Mouse (Mus musculus) CH12.LX (cell line): ENCODE data around the gene Celf2. TPM values are rescaled to one million over a fixed set of nuclear protein-coding genes. Genes with fewer than 3 reads are reported as not detected.

Experiments
- DNase-seq: peaks from one replicate; pipeline ENCODE4 v3.0.0-alpha.2; 2013; ENCODE audit errors: extremely low read depth
- H3K27ac ChIP-seq: 2 replicates; pipeline ENCODE4 v1.5.1; 2012; ENCODE audit warnings: low read depth, mild to moderate bottlenecking, control low read depth, moderate library complexity; ENCODE audit not compliant: insufficient read depth
- H3K27me3 ChIP-seq: replicated peaks from 2 replicates; pipeline ENCODE3; 2012; ENCODE audit warnings: inconsistent platforms
- H3K36me3 ChIP-seq, 2 experiments: replicated peaks in 1 of 2; 2 replicates each; pipeline versions ENCODE3 to v1.6.1; 2012; ENCODE audit warnings: inconsistent platforms in 1 of 2, low read length in 1 of 2, mild to moderate bottlenecking in 1 of 2, mixed read lengths in 1 of 2, moderate library complexity in 1 of 2; ENCODE audit not compliant: control insufficient read depth in 1 of 2, insufficient read depth in 1 of 2
- H3K4me1 ChIP-seq, 2 experiments: 2 replicates each; pipeline ENCODE4 v1.6.1; 2012; ENCODE audit warnings: inconsistent platforms in 1 of 2, moderate library complexity in 1 of 2; ENCODE audit not compliant: insufficient read depth in 2 of 2, control insufficient read depth in 1 of 2
- H3K4me2 ChIP-seq: 2 replicates; pipeline ENCODE4 v1.6.1; 2012; ENCODE audit warnings: low read depth, mild to moderate bottlenecking, control low read depth; ENCODE audit not compliant: poor library complexity, insufficient read depth, severe bottlenecking
- H3K4me3 ChIP-seq, 3 experiments: fragments of 150-350 bp in 1 of 3; sonication (generic) in 1 of 3; replicated peaks in 1 of 3; 2 replicates each; pipeline versions ENCODE3 to v1.5.1; 2011 to 2012; ENCODE audit warnings: low read depth in 2 of 3, low read length in 2 of 3, mild to moderate bottlenecking in 2 of 3, moderate library complexity in 2 of 3, control low read depth in 1 of 3, improper control_type of control experiment in 1 of 3, inconsistent platforms in 1 of 3, mixed read lengths in 1 of 3; ENCODE audit not compliant: poor library complexity in 1 of 3
- H3K79me2 ChIP-seq: replicated peaks from 2 replicates; pipeline ENCODE4 v1.6.1; 2012; ENCODE audit warnings: mild to moderate bottlenecking, moderate library complexity; ENCODE audit not compliant: control insufficient read depth, poor library complexity, insufficient read depth, severe bottlenecking; ENCODE audit errors: extremely low read depth
- H3K9ac ChIP-seq: 2 replicates; pipeline ENCODE4 v1.6.1; 2012; ENCODE audit warnings: low read depth, mild to moderate bottlenecking, control low read depth, moderate library complexity; ENCODE audit not compliant: insufficient read depth
- H3K9me3 ChIP-seq: replicated peaks from 2 replicates; pipeline ENCODE3; 2012; ENCODE audit warnings: low read length, inconsistent platforms, mixed read lengths
- BHLHE40 ChIP-seq: IDR thresholded peaks from 2 replicates; pipeline ENCODE4 v1.6.1; 2011; ENCODE audit warnings: mild to moderate bottlenecking, low read depth, low read length, improper control_type of control experiment
- CHD1 ChIP-seq: IDR thresholded peaks from 2 replicates; pipeline ENCODE4 v1.6.1; 2012; ENCODE audit warnings: low read depth, low read length, improper control_type of control experiment, inconsistent platforms
- CHD2 ChIP-seq: IDR thresholded peaks from 2 replicates; pipeline ENCODE4 v1.6.1; 2011; ENCODE audit warnings: low read length, improper control_type of control experiment
- CTCF ChIP-seq, 2 experiments: IDR thresholded peaks in 1 of 2; conservative IDR thresholded peaks in 1 of 2; 2 replicates each; pipeline ENCODE4 v1.5.1; 2011 to 2012; ENCODE audit warnings: low read depth in 2 of 2, low read length in 2 of 2, improper control_type of control experiment in 1 of 2, inconsistent platforms in 1 of 2, mild to moderate bottlenecking in 1 of 2, moderate library complexity in 1 of 2
- ELF1 ChIP-seq: IDR thresholded peaks from 2 replicates; pipeline ENCODE4 v1.6.1; 2014; ENCODE audit warnings: low read depth, mild to moderate bottlenecking, inconsistent platforms, low read length, improper control_type of control experiment
- EP300 ChIP-seq: IDR thresholded peaks from 2 replicates; pipeline ENCODE4 v1.6.1; 2011; ENCODE audit warnings: low read length, improper control_type of control experiment
- ETS1 ChIP-seq: conservative IDR thresholded peaks from 2 replicates; pipeline ENCODE4 v1.6.1; 2012; ENCODE audit warnings: low read depth, mild to moderate bottlenecking, inconsistent platforms, low read length, improper control_type of control experiment, moderate library complexity
- GABPA ChIP-seq: IDR thresholded peaks from 2 replicates; pipeline ENCODE4 v1.6.1; 2012; ENCODE audit warnings: low read depth, low read length, improper control_type of control experiment, inconsistent platforms; ENCODE audit not compliant: insufficient replicate concordance
- HCFC1 ChIP-seq: IDR thresholded peaks from 2 replicates; pipeline ENCODE4 v1.6.1; 2012; ENCODE audit warnings: low read depth, mild to moderate bottlenecking, inconsistent platforms, low read length, improper control_type of control experiment
- IRF4 ChIP-seq: IDR thresholded peaks from 2 replicates; pipeline ENCODE4 v1.6.1; 2014; ENCODE audit warnings: low read depth, mild to moderate bottlenecking, inconsistent platforms, low read length, improper control_type of control experiment
- JUN ChIP-seq: IDR thresholded peaks from 2 replicates; pipeline ENCODE4 v1.6.1; 2011; ENCODE audit warnings: low read depth, mild to moderate bottlenecking, low read length, improper control_type of control experiment, moderate library complexity; ENCODE audit not compliant: insufficient read depth
- JUND ChIP-seq: conservative IDR thresholded peaks from 2 replicates; pipeline ENCODE4 v1.6.1; 2011; ENCODE audit warnings: low read depth, low read length, improper control_type of control experiment
- KAT2A ChIP-seq: IDR thresholded peaks from 2 replicates; pipeline ENCODE4 v1.6.1; 2012; ENCODE audit warnings: low read length, improper control_type of control experiment, inconsistent platforms; ENCODE audit not compliant: insufficient replicate concordance
- MAX ChIP-seq: IDR thresholded peaks from 2 replicates; pipeline ENCODE4 v1.6.1; 2011; ENCODE audit warnings: low read length, improper control_type of control experiment
- MAZ ChIP-seq: IDR thresholded peaks from 2 replicates; pipeline ENCODE4 v1.6.1; 2012; ENCODE audit warnings: low read depth, mild to moderate bottlenecking, inconsistent platforms, low read length, improper control_type of control experiment, moderate library complexity
- MEF2A ChIP-seq: IDR thresholded peaks from 2 replicates; pipeline ENCODE4 v1.6.1; 2014; ENCODE audit warnings: low read depth, mild to moderate bottlenecking, inconsistent platforms, low read length, improper control_type of control experiment, borderline replicate concordance
- MXI1 ChIP-seq: IDR thresholded peaks from 2 replicates; pipeline ENCODE4 v1.6.1; 2011; ENCODE audit warnings: mild to moderate bottlenecking, low read depth, low read length, improper control_type of control experiment
- NRF1 ChIP-seq: IDR thresholded peaks from 2 replicates; pipeline ENCODE4 v1.6.1; 2014; ENCODE audit warnings: low read depth, mild to moderate bottlenecking, inconsistent platforms, low read length, improper control_type of control experiment, moderate library complexity
- PAX5 ChIP-seq: IDR thresholded peaks from 2 replicates; pipeline ENCODE4 v1.6.1; 2012; ENCODE audit warnings: low read length, inconsistent platforms, mixed read lengths
- POLR2A ChIP-seq: IDR thresholded peaks from 2 replicates; pipeline ENCODE4 v1.6.1; 2011; ENCODE audit warnings: low read depth, mild to moderate bottlenecking, improper control_type of control experiment, low read length
- POLR2AphosphoS2 ChIP-seq: IDR thresholded peaks from 2 replicates; pipeline ENCODE4 v1.6.1; 2011; ENCODE audit warnings: low read depth, low read length, improper control_type of control experiment
- RAD21 ChIP-seq: IDR thresholded peaks from 2 replicates; pipeline ENCODE4 v1.6.1; 2011; ENCODE audit warnings: low read depth, mild to moderate bottlenecking, low read length, improper control_type of control experiment, moderate library complexity
- SIN3A ChIP-seq: IDR thresholded peaks from 2 replicates; pipeline ENCODE4 v1.6.1; 2012; ENCODE audit warnings: low read length, improper control_type of control experiment, inconsistent platforms
- SMC3 ChIP-seq: IDR thresholded peaks from 2 replicates; pipeline ENCODE4 v1.6.1; 2011; ENCODE audit warnings: low read depth, low read length, improper control_type of control experiment
- TBP ChIP-seq: conservative IDR thresholded peaks from 2 replicates; pipeline ENCODE4 v1.6.1; 2011; ENCODE audit warnings: low read depth, low read length, improper control_type of control experiment
- UBTF ChIP-seq: IDR thresholded peaks from 2 replicates; pipeline ENCODE4 v1.6.1; 2012; ENCODE audit warnings: low read depth, mild to moderate bottlenecking, inconsistent platforms, low read length, improper control_type of control experiment, moderate library complexity
- USF1 ChIP-seq: IDR thresholded peaks from 2 replicates; pipeline ENCODE4 v1.6.1; 2014; ENCODE audit warnings: low read depth, mild to moderate bottlenecking, inconsistent platforms, low read length, improper control_type of control experiment
- USF2 ChIP-seq: conservative IDR thresholded peaks from 2 replicates; pipeline ENCODE4 v1.6.1; 2011; ENCODE audit warnings: low read depth, low read length, improper control_type of control experiment
- ZC3H11A ChIP-seq: IDR thresholded peaks from 2 replicates; pipeline ENCODE4 v1.6.1; 2012; ENCODE audit warnings: low read depth, mild to moderate bottlenecking, inconsistent platforms, low read length, improper control_type of control experiment
- ZKSCAN1 ChIP-seq: IDR thresholded peaks from 2 replicates; pipeline ENCODE4 v1.6.1; 2012; ENCODE audit warnings: low read depth, inconsistent platforms, low read length, improper control_type of control experiment, borderline replicate concordance
- dilution Hi-C: fragments of 300-500 bp; cut with MboI; formaldehyde crosslinking; loops from 2 replicates; pipeline ENCODE4 v1.14.3; 2020; ENCODE audit warnings: low sequenced_read_pairs; ENCODE audit not compliant: extremely low pct_unique_long_range_greater_than_20kb, extremely low pct_ligation_motif_present
- in situ Hi-C: fragments of 300-500 bp; cut with MboI; formaldehyde crosslinking; loops from 3 replicates; pipeline ENCODE4 v1.14.3; 2019; ENCODE audit warnings: low sequenced_read_pairs, low pct_ligation_motif_present, low pct_unique_long_range_greater_than_20kb, mixed read lengths
- polyA plus RNA-seq: library from polyadenylated mRNA; unstranded; fragments of >175 nt; gene quantifications from 2 replicates; pipeline ENCODE4 v1.2.1, GENCODE M21; 2012; ENCODE audit warnings: low read depth; ENCODE audit not compliant: insufficient read length
- total RNA-seq, 2 experiments: library from RNA; depleted of rRNA; stranded (reverse); fragments of 300-350 nt in 1 of 2; fragments of >200 nt in 1 of 2; gene quantifications; 2 replicates each; pipeline ENCODE4 v1.2.3; 2012 to 2014

Celf2 gene
- total and polyA plus RNA-seq, 3 experiments, result 51.0 to 143 (median 103) TPM

DNA sequence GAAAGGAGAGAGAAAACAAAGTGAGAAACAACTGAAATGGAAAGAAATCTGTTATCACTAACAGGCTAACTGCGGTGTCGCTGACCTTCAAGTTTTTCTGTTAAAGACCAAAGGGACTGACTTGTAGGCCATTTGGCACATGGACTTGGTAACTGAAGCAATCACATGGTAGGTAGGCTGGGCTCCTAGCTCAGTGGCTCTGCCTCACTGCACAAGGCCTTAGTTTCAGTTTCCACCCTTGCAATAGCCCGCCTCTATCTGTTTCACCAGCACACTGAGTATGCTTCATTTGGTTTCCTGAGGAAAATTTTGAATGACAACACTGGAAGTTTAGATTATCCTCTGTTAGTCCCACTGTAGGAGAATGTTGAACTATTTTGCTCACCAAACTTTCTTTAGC is 948.6 kb downstream of the Celf2 start (continued):
- no peak for TF ChIP-seq GABPA
- no peak for TF ChIP-seq HCFC1
- TF ChIP-seq EP300, result peak; percentile 90
- no peak for TF ChIP-seq JUN
- TF ChIP-seq PAX5, result no peak
- TF ChIP-seq NRF1, result no peak
- peak; percentile 98 for TF ChIP-seq MAX
- 0 out of 2 replicates have a peak, but pooled peaks have one; percentile 26 for TF ChIP-seq CHD2
- peak; percentile 88 for TF ChIP-seq ETS1
- peak; percentile 94 for TF ChIP-seq MXI1
- 0 out of 2 replicates have a peak, but pooled peaks have one; percentile 34 for TF ChIP-seq TBP
- TF ChIP-seq SIN3A, result peak; percentile 91
- TF ChIP-seq RAD21, result no peak; the same call in 1 of the 2 replicates
- TF ChIP-seq SMC3, result no peak

DNA sequence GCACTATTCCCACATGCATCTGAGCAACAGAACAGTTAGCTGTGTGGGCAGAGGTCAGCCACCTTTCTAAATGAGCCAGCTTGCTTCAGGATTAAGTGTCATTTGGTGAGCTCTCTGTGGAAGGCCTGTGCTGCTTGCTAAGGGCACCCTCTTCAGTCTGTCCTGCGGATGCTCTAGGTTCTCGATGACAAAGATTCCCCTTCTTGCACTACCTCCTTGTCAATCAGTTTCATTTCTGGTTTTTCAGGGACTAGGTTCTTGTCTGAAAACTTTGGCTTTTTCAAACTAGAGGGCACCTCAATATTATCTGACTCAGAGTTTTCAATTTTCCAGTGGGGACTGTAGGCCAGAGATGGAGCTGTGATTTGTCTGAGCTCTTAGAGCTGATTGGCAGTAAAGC is 949.8 kb downstream of the Celf2 start:
- Histone ChIP-seq H3K27ac (peak overlapping the region; percentile 94), H3K9ac (peak overlapping the region; percentile 33; the same call in 1 of the 2 replicates), H3K4me1 (peaks cover 29 to 95% of the 10 kb centered on the region in 2 experiments), H3K4me2 (peak overlapping the region; percentile 45; the same call in 1 of the 2 replicates), H3K27me3 (no peaks in the 10 kb centered on the region), H3K4me3 (no peak overlapping the region), H3K9me3 (no peaks in the 10 kb centered on the region), H3K36me3 (peaks cover 26 to 53% of the 10 kb centered on the region in 2 experiments), H3K79me2 (peaks cover 12% of the 10 kb centered on the region; the same call in 1 of the 2 replicates)
- dilution Hi-C loops (no loop called here), in situ Hi-C loops (loop anchor here (10.0 to 25.0 kb wide), 2 partner anchors 125 to 347 kb away; partner anchors contain the start of gene Echdc3)
- peak; percentile 75 for DNase-seq
- TF ChIP-seq POLR2A (peak; percentile 34; the same call in 1 of the 2 replicates), RAD21 (peak; percentile 70), IRF4 (peak; percentile 76), CHD2 (no peak), SMC3 (peak; percentile 45), MXI1 (no peak), ZC3H11A (no peak), SIN3A (peak; percentile 38; the same call in 1 of the 2 replicates), UBTF (no peak), CTCF (conservative IDR thresholded peaks at IDR 0.05 in 1 of 2, IDR thresholded peaks at IDR 0.05 in 1 of 2; ENCODE audit: low read depth in 2 of 2, low read length in 2 of 2) (peak in 1 of 2 experiments; percentile 64; a peak in 2 of 4 replicates), MEF2A (peak; percentile 22; the same call in 1 of the 2 replicates), BHLHE40 (peak; percentile 48), GABPA (no peak), MAZ (no peak), TBP (peak; percentile 53; the same call in 1 of the 2 replicates), HCFC1 (no peak), KAT2A (no peak), NRF1 (no peak), JUND (no peak), ETS1 (no peak; the same call in none of the 2 replicates), POLR2AphosphoS2 (no peak), EP300 (peak; percentile 72), USF1 (no peak), USF2 (no peak), ZKSCAN1 (no peak), CHD1 (no peak), ELF1 (no peak)
